In genomic region chr10:59302671-59303070, GRCm38 (mm10) we compare ENCODE assay signal across 5 mouse cellular contexts. TPM values are rescaled to one million over a fixed set of nuclear protein-coding genes. Genes with fewer than 3 reads are reported as not detected.
A peak's percentile ranks its signal among the peaks of the same experiment; 100 is the strongest.
DNase-seq lines count a peak whose midpoint lies in the region; ATAC-seq and TF ChIP-seq lines count a peak whose summit lies in the region.
"Not testable (repeated sequence)": the region's sequence is repeated elsewhere in the genome, so short reads cannot be mapped to it uniquely, and the experiment has no call there.

No protein-coding gene starts in this region.

- TF ChIP-seq POLR2A in heart, adult 2 months (IDR thresholded peaks at IDR 0.05; ENCODE audit: insufficient read depth, low read depth, low read length): not testable (repeated sequence)

- not testable (repeated sequence) for H3K4me3 ChIP-seq in brown adipose tissue, adult 24 weeks (ENCODE audit: insufficient read depth, low read depth, low read length); heart, adult 2 months; intestine, embryonic 14.5 days (ENCODE audit: low read depth, low read length); liver, embryonic 11.5 days (ENCODE audit: low read depth, low read length)

- H3K9ac ChIP-seq in heart, adult 2 months (ENCODE audit: low read depth, low read length); intestine, embryonic 14.5 days (ENCODE audit: low read length); liver, embryonic 11.5 days (ENCODE audit: low read depth, low read length): not testable (repeated sequence)

- H3K27me3 ChIP-seq in heart, adult 2 months (ENCODE audit: control insufficient read depth, insufficient read depth, low read length); intestine, embryonic 14.5 days (replicated peaks; ENCODE audit: control insufficient read depth, insufficient read depth, low read length); liver, embryonic 11.5 days (replicated peaks; ENCODE audit: control insufficient read depth, insufficient read depth, low read length): not testable (repeated sequence)

- H3K4me1 ChIP-seq in brown adipose tissue, adult 24 weeks (ENCODE audit: control insufficient read depth, insufficient read depth, insufficient read length, low read length); heart, adult 2 months (ENCODE audit: control insufficient read depth, insufficient read depth, low read length); intestine, embryonic 14.5 days (replicated peaks; ENCODE audit: control insufficient read depth, insufficient read depth, low read length); liver, embryonic 11.5 days (replicated peaks; ENCODE audit: control insufficient read depth, insufficient read depth, low read length): not testable (repeated sequence)

- ATAC-seq in intestine, embryonic 14.5 days (replicated peaks; ENCODE audit: low FRiP score, low TSS enrichment, low read depth); liver, embryonic 11.5 days (replicated peaks; ENCODE audit: low FRiP score): not testable (repeated sequence)

- H3K36me3 ChIP-seq in heart, adult 2 months (ENCODE audit: control insufficient read depth, insufficient read depth, low read length); intestine, embryonic 14.5 days (ENCODE audit: control insufficient read depth, insufficient read depth, low read length); liver, embryonic 11.5 days (ENCODE audit: control insufficient read depth, insufficient read depth, low read length): not testable (repeated sequence)

- peak overlapping the region; percentile 12; the same call in 1 of the 2 replicates for H3K27ac ChIP-seq in brown adipose tissue, adult 24 weeks (replicated peaks; ENCODE audit: low read depth, low read length)
- peak overlapping the region; percentile 56 for H3K27ac ChIP-seq in heart, adult 2 months
- H3K27ac ChIP-seq in intestine, embryonic 14.5 days (ENCODE audit: low read depth); liver, embryonic 11.5 days (ENCODE audit: low read depth, low read length): not testable (repeated sequence)

- intact Hi-C loops in heart, adult 2 months (cut with DNase I): not testable (repeated sequence)

- not testable (repeated sequence) for TF ChIP-seq EP300 in heart, adult 2 months (IDR thresholded peaks at IDR 0.05; ENCODE audit: insufficient read depth, low read depth, low read length)

- not testable (repeated sequence) for H3K4me2 ChIP-seq in intestine, embryonic 14.5 days (ENCODE audit: low read length); liver, embryonic 11.5 days

- not testable (repeated sequence) for TF ChIP-seq CTCF in heart, adult 2 months (IDR thresholded peaks at IDR 0.05)

- peak; percentile 91 for DNase-seq in heart, adult 11 months
- not testable (repeated sequence) for DNase-seq in heart, adult 2 months
- peak; percentile 4 for DNase-seq in intestine, embryonic 14.5 days (ENCODE audit: low spot score)
- DNase-seq in liver, embryonic 11.5 days (ENCODE audit: low spot score): peak; percentile 11

- H3K79me2 ChIP-seq in heart, adult 2 months (replicated peaks; ENCODE audit: control insufficient read depth, insufficient read depth, low read length): not testable (repeated sequence)

- 77% methylated on average over 12 of the region's 12 CpGs for WGBS in heart, adult 2 months
- 93% methylated on average over 12 of the region's 12 CpGs for WGBS in intestine, embryonic 14.5 days
- 91% methylated on average over 12 of the region's 12 CpGs for WGBS in liver, embryonic 11.5 days

- not testable (repeated sequence) for H3K9me3 ChIP-seq in intestine, embryonic 14.5 days (ENCODE audit: control insufficient read depth, low read length); liver, embryonic 11.5 days (ENCODE audit: control insufficient read depth, low read length)

RNA-seq across cellular contexts. Expression of gene P4ha1, which starts 20.4 kb away (rescaled TPM):
- 13.4 and 49.0 TPM in 2 replicates for polyA plus RNA-seq in brown adipose tissue, adult 24 weeks (2012; ENCODE audit: insufficient read depth, insufficient read length, missing spikeins)
- 10 to 100 TPM; 42.4 to 48.0 TPM for total RNA-seq in heart, adult 2 months (2021)
- polyA plus RNA-seq in heart, adult 2 months (2012; rRNA removed): 14.8 and 34.7 TPM in 2 replicates
- 65.2 and 70.5 TPM in 2 replicates for polyA plus RNA-seq in intestine, embryonic 14.5 days (2014; fragmentation: Nextera tagmentation; extraction: Ambion mirVana)
- polyA plus RNA-seq in liver, embryonic 11.5 days (2014; fragmentation: Nextera tagmentation; extraction: Ambion mirVana): 60.6 and 61.1 TPM in 2 replicates
